Mouse (Mus musculus): ENCODE results near the gene Ankrd6.

The Ankrd6 gene

GRCm38 (mm10) chr4:32862011-32862750 is 88.5 kb downstream of the Ankrd6 start:
- DNase-seq (ENCODE audit: low read depth, low spot score): no peak

GRCm38 (mm10) chr4:32860184-32860965 is 90.3 kb downstream of the Ankrd6 start:
- no peak for DNase-seq (ENCODE audit: low read depth, low spot score)

DNA sequence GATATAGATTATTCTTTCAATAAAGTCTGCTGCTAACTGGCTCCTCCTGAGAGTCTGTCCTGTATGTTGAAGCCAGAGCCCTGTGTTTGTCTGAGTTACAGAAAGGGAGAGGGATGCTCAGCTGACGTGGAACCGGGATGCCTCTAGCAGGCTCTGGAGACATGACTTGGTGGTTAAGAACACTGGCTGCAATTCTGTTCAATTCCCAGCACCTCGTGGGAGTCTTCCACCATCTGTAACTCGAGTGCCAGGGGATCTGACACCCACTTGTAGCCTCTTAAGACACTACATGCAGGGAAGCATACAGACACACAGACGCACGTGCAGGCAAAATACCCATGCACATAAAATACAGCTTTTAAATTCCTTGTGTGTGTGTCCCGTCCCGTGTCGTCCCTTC is 95.1 kb downstream of the Ankrd6 start:
- DNase-seq (ENCODE audit: low read depth, low spot score): no peak

GRCm38 (mm10) chr4:32854956-32855355 is 95.7 kb downstream of the Ankrd6 start:
- DNase-seq (ENCODE audit: low read depth, low spot score): no peak

GRCm38 (mm10) chr4:32853609-32854188 is 96.9 kb downstream of the Ankrd6 start:
- DNase-seq (ENCODE audit: low read depth, low spot score): no peak

- no peak for DNase-seq (ENCODE audit: low read depth, low spot score)
These were observed 97.8 kb downstream of the Ankrd6 start for GRCm38 (mm10) chr4:32852819-32853218.

DNA sequence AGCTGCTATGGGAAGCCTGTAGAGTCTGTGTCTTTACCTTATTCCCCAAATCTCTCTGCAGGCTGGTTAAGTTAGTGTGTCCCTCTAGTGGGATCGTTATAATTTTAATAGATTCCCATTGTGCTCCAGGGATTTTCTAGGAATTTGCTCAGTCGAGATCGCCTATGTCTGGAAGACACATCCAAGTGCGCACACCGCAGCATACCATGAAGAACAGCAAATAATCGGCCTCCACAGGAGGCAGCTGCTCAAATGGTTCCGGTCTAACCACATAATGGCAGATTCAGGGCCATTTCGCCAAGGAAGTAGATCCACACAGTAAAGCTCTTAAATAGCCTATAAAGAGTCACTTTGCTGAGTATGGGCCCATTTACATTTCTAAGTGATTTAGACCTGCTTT is 98.3 kb downstream of the Ankrd6 start:
- no peak for DNase-seq (ENCODE audit: low read depth, low spot score)

- no peak for DNase-seq (ENCODE audit: low read depth, low spot score)
These were observed 112.2 kb downstream of the Ankrd6 start for GRCm38 (mm10) chr4:32838401-32838800.

DNA sequence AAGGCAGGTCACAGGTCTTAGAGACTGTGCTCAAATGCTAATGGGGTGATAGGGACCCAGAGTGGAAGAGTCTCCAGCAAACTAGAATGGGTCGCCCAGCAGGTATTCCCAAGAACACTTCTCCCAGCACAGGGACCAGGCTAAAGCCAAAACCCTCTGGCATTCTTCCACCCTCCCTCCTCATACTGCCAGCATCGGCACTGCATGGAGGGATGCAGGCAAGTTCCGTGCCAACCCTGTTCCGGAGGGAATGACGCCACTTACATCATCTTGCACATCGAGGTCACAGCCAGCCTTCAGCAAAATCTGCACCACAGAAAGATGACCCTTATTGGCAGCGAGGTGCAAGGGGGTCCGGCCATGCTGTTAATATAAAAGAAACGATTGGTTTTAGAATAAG is 114.6 kb downstream of the Ankrd6 start:
- DNase-seq (ENCODE audit: low read depth, low spot score): no peak

DNA sequence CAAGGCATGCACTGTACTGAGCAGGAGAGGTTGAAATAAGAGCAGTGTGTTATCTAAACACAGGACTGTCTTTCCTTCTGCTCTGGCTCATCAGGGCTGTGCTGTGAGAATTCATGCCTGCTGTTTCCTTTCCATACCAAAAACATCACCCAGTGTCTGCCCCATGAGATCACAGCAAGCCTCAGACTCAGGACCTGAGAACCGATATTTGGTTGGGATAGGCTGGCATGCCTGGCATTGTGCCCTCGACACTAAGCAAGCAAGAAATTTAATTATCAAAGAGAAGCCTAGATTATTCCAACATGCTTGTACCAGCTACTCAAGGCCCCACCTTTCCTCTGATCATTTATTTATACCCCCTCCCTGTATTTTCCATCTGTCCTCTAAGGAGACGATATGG is 116.1 kb downstream of the Ankrd6 start:
- no peak for DNase-seq (ENCODE audit: low read depth, low spot score)

DNA sequence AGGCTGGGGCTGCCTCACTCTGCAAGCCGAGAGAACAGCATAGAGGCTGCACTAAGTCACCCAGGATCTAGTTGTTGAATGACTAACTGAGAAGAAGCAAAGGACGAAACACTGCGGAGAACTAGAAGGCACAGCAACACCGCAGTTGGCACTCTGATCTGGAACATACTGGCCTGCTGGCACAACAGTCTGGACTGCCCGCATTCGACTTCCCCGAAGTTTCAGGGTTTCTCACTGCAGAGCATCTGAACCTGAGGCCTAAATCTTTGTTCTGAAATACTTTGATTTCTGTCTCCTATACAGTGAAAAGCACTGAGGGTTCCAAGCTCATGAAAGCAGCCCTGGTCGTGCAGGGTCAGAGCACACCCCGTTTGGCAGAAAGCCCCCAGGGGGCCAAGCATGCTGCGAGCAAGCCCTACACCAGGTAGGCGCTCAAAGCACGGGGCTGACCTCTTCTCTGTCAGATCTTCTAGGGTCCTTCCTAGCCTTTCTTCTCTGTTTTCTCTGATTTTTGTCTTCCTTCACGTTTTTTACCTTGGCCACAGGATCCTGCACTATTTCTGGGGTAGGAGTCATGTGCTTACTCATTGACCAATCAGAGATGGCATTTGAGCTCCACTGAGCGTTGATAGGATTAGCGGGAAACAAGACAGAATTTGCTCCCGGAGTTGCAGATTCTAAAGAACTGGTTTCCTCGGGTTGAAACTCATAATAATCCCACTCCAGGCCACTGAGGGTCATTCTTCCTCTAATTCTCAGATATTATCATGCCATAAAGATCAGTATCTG is 117.0 kb downstream of the Ankrd6 start:
- DNase-seq (ENCODE audit: low read depth, low spot score): peak; percentile 45

DNA sequence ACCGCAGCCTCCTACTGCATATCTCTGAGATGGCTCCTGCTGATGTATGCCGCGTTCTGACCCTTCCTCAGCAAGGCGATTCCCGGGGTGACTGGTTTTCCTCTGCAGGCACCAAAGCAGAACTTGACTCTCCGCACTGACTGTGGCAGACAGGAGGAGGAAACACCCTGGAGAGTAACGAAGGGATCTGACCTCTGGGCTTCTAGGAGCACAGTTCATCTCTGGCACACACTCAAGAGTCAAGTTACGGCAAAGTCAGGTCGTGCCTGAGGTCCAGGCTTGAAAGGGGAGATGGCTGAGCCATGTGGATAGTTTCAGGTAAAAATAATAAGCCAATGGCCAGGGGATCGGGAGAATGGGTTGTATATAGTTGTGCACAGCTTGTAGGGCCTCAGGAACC is 121.3 kb downstream of the Ankrd6 start:
- no peak for DNase-seq (ENCODE audit: low read depth, low spot score)

DNA sequence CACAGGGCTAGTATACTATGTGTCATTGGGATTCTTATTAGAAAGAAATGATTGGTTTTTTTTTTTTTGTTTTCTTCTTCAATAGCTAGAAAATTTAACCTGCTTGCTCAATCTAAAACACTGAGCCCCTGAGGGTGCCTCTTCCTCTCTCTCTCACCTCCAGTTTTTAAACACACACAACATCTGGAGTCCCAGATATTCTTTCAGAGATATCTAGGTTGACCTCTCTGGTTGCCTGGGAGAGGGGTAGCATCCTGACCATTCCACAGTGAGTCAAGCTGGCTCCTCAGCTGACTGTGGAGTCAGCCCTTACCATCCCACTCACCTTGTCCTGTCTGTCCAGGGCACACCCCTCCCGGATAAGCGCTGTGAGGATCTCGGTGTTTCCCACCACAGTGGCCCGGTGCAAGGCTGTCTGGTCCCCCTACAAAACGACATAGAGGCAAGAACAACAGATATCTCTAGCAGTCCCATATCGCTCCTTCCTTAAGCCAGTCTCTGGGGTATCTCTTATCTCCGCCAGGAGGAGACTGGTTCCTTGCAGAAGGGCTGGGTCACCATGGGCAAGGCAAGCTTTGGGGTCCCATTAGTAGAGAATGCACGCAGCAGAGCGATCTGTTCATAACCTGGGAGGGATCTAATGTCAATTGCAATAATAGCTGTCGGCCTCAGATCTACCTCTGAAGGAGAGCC is 122.1 kb downstream of the Ankrd6 start:
- DNase-seq (ENCODE audit: low read depth, low spot score): no peak

- DNase-seq (ENCODE audit: low read depth, low spot score): no peak
These were observed 123.7 kb downstream of the Ankrd6 start for GRCm38 (mm10) chr4:32826925-32827324.

DNA sequence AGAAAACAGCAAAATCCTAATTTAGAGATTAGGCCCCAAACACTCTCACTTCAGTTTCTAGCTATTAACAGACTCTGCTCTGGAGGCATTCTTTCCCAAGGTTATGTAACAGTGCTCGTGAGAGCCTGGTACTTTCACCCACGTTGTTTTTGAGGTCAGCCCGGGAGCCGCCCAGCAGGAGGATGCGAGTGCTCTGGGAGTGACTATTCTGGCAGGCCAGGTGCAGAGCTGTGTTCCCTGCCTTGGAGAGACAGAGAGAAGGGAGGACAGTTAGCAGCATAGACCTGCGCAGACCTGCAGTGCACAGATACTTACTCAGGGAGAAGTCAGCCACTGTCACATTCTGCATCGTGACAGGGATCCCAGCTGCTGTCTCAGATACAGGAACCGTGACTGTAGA is 126.4 kb downstream of the Ankrd6 start:
- no peak for DNase-seq (ENCODE audit: low read depth, low spot score)

GRCm38 (mm10) chr4:32820676-32821075 is 130.0 kb downstream of the Ankrd6 start:
- DNase-seq (ENCODE audit: low read depth, low spot score): no peak

- DNase-seq (ENCODE audit: low read depth, low spot score): no peak
These were observed 133.2 kb downstream of the Ankrd6 start for GRCm38 (mm10) chr4:32817478-32817877.

DNA sequence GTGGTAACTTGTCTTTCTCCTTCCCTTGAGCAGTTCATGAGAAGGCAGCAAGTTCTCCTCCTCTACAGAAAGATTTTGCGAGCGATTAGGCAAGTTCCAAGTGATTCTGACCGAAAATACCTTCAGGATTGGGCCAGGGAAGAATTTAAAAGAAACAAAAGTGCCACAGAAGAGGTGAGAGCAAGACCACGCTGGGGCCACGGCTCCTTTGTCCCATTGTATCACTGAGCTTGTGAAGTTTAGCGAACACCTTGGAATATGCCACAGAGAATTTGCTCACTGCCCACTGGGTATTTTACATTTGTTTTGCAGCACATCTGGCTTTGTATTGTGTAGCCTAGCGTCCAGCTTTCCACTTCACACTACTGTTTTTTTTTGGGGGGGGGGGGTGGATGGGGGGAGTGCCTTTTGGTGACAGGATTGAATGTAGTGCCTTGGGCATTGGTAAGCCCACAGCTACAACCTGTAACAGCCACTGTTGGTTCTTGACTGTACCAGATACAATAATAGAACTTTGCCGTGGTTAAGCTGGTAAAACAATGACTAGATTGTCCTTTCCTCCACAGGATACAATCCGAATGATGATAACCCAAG is 150.0 kb downstream of the Ankrd6 start:
- DNase-seq (ENCODE audit: low read depth, low spot score): peak; percentile 25

- DNase-seq (ENCODE audit: low read depth, low spot score): peak; percentile 81
These were observed 150.6 kb downstream of the Ankrd6 start, which contains the start of gene Lyrm2 for GRCm38 (mm10) chr4:32799966-32800576. Lyrm2 (plus strand) TSS chr4:32800253.

DNA sequence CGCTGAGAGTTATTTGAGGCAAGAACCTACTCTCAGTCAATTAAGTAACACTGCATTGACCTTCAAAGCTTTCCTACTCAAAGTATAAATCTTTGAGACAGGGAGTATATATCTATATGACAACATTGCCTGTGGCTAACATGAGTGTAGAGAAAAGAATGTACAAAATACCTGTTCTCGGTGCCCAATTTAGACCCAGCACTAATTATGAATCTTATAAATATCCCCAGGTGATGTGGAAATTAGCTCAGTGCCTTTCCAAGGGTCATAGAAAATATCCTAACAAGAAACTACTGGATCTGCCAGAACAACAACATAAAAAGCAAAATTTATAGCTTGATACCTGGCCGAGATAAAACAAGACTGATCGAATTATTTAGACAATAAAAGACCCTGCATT is 151.7 kb downstream of the Ankrd6 start:
- DNase-seq (ENCODE audit: low read depth, low spot score): no peak
